Mouse (Mus musculus) cortical plate, adult 2 months (tissue): Measurements from ENCODE around the gene Ndrg3. TPM values are rescaled to one million over a fixed set of nuclear protein-coding genes. Genes with fewer than 3 reads are reported as not detected.
"Not testable (repeated sequence)": the region's sequence is repeated elsewhere in the genome, so short reads cannot be mapped to it uniquely, and the experiment has no call there.

Experiments used
- H3K27ac ChIP-seq: fragments of 200-500 bp; 2 replicates; pipeline ENCODE4 v1.5.1; 2012; ENCODE audit warnings: low read length, control low read depth, inconsistent platforms; ENCODE audit not compliant: insufficient read depth
- H3K4me1 ChIP-seq: fragments of 200-500 bp; 2 replicates; pipeline ENCODE4 v1.6.1; 2011; ENCODE audit warnings: low read length; ENCODE audit not compliant: control insufficient read depth, insufficient read depth
- H3K4me3 ChIP-seq: fragments of 200-500 bp; 2 replicates; pipeline ENCODE4 v1.5.1; 2011; ENCODE audit warnings: mild to moderate bottlenecking, low read length, control low read depth; ENCODE audit not compliant: insufficient read depth
- CTCF ChIP-seq: fragments of 200-500 bp; IDR thresholded peaks from 2 replicates; pipeline ENCODE4 v1.5.1; 2011; ENCODE audit warnings: mild to moderate bottlenecking, control low read depth, low read length; ENCODE audit not compliant: insufficient read depth; ENCODE audit errors: extremely low read depth
- POLR2A ChIP-seq: fragments of 200-500 bp; IDR thresholded peaks from 2 replicates; pipeline ENCODE4 v1.6.1; 2011; ENCODE audit warnings: mild to moderate bottlenecking, low read length, control low read depth; ENCODE audit not compliant: insufficient read depth; ENCODE audit errors: extremely low read depth
- polyA plus RNA-seq: library from polyadenylated mRNA; depleted of rRNA; stranded (reverse); fragments of >200 nt; gene quantifications from 2 replicates; pipeline ENCODE4 v1.2.3, GENCODE M21; 2012

Gene Ndrg3
- polyA plus RNA-seq, 1 experiment, result 585 TPM

DNA sequence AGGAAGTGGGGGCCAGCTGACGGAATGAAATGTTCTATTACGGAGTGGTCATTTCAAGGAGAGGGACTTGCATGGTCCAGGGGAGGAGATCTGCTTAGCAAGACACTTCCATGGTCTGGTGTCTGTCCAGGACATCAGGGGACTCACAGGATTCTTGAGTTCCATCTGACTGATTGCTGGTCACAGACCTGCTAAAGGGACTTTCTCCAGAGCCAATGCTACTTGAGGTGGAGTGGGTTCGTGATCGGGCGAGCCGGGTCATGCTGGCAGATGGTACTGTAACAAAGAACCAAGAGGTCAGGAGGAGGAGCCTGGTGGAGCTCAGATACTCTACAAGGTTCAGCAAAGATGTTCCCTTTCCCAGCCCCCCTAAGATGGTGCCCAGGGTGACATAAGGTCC is 63.2 kb downstream of the Ndrg3 start:
- peak overlapping the region; percentile 30; the same call in 1 of the 2 replicates for H3K27ac ChIP-seq
- peaks cover 7% of the 10 kb centered on the region for H3K4me1 ChIP-seq
- TF ChIP-seq POLR2A (no peak), CTCF (no peak)
- H3K4me3 ChIP-seq, result no peak overlapping the region

GRCm38 (mm10) chr2:156927663-156928062 is 64.2 kb downstream of the Ndrg3 start:
- no peak for TF ChIP-seq POLR2A
- no peak for TF ChIP-seq CTCF
- H3K27ac ChIP-seq, result peak overlapping the region; percentile 67
- no peak overlapping the region for H3K4me3 ChIP-seq
- H3K4me1 ChIP-seq, result peaks cover 7% of the 10 kb centered on the region

- H3K4me3 ChIP-seq, H3K27ac ChIP-seq, H3K4me1 ChIP-seq: not testable (repeated sequence)
Observed at GRCm38 (mm10) chr2:156925611-156926010, 66.2 kb downstream of the Ndrg3 start.

DNA sequence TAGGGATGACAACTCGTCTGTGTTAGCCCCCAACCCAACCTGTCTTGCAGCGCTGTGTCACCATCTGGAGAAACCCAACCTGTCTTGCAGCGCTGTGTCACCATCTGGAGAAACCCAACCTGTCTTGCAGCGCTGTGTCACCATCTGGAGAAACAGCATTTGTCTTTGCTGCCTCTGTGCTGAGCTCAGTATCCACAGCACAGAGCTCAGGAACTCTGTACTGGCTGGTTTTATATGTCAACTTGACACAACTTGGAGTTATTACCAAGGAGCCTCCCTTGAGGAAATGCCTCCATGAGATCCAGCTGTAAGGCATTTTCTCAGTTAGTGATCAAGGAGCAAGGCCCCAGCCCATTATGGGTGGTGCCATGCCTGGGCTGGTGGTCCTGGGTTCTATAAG is 66.8 kb downstream of the Ndrg3 start:
- H3K27ac ChIP-seq, H3K4me3 ChIP-seq, H3K4me1 ChIP-seq: not testable (repeated sequence)

GRCm38 (mm10) chr2:156924210-156924898 is 67.5 kb downstream of the Ndrg3 start:
- H3K4me1 ChIP-seq, result peaks cover 7% of the 10 kb centered on the region
- H3K4me3 ChIP-seq, result no peak overlapping the region
- no peak overlapping the region for H3K27ac ChIP-seq
- TF ChIP-seq POLR2A (no peak), CTCF (no peak)

DNA sequence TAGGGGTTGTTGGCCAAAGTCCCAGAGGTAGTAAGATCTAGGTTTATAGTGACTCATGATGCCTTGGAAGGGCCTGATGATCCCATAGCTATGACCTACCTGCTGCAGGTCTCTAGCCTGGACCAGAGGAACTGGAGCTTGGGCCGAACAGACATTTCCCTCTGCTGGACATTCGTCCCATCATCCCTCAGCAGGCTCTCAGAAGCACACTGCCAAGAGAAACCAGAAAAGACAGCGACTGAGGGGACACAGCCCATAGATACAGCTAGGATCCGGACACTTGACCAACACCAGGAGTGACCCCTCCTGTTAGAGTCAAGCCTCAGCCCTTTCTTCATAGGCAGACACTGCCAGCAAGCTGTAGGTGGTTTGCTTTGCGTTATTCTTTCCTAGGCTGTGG is 68.8 kb downstream of the Ndrg3 start:
- Histone ChIP-seq H3K27ac (no peak overlapping the region), H3K4me1 (peaks cover 2% of the 10 kb centered on the region), H3K4me3 (no peak overlapping the region)
- TF ChIP-seq POLR2A (no peak), CTCF (no peak)

- TF ChIP-seq CTCF (no peak), POLR2A (no peak)
- H3K4me3 ChIP-seq, result no peak overlapping the region
- no peak overlapping the region for H3K27ac ChIP-seq
- H3K4me1 ChIP-seq, result no peaks in the 10 kb centered on the region; the same call in none of the 2 replicates
Observed at GRCm38 (mm10) chr2:156919796-156920195, 72.1 kb downstream of the Ndrg3 start.

GRCm38 (mm10) chr2:156919191-156919590 is 72.7 kb downstream of the Ndrg3 start:
- not testable (repeated sequence) for H3K27ac ChIP-seq, H3K4me1 ChIP-seq, H3K4me3 ChIP-seq

DNA sequence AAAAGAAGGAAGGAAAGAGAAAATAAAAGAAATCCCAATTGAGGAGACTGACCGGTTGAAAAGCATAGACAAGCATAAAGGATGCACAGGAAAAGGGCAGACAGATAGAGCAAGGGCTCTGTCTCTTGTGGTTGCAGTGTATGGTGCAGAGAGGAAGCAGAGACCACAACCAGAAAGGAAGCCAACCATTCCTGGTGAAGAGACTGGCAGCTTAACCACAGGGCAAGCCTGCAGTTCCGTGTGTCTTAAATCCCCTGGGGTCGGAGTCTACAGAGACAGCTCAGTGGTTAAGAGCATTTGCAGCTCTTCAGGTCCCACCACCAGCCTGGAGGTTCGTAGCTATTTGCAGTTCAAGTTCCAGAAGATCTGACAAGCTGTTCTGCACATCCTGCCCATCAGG is 73.3 kb downstream of the Ndrg3 start:
- Histone ChIP-seq H3K27ac (no peak overlapping the region), H3K4me3 (no peak overlapping the region), H3K4me1 (no peaks in the 10 kb centered on the region; the same call in 1 of the 2 replicates)
- TF ChIP-seq CTCF (no peak), POLR2A (no peak)

GRCm38 (mm10) chr2:156916419-156917125 is 75.3 kb downstream of the Ndrg3 start:
- TF ChIP-seq POLR2A (no peak), CTCF (no peak)
- Histone ChIP-seq H3K27ac (no peak overlapping the region), H3K4me1 (no peaks in the 10 kb centered on the region; the same call in 1 of the 2 replicates), H3K4me3 (no peak overlapping the region)

GRCm38 (mm10) chr2:156915559-156915958 is 76.3 kb downstream of the Ndrg3 start:
- no peaks in the 10 kb centered on the region; the same call in 1 of the 2 replicates for H3K4me1 ChIP-seq
- no peak overlapping the region for H3K27ac ChIP-seq
- TF ChIP-seq POLR2A (no peak), CTCF (no peak)
- H3K4me3 ChIP-seq, result no peak overlapping the region
